Mouse (Mus musculus): ENCODE measurements around the gene Cdiptos.

Gene Cdiptos

DNA sequence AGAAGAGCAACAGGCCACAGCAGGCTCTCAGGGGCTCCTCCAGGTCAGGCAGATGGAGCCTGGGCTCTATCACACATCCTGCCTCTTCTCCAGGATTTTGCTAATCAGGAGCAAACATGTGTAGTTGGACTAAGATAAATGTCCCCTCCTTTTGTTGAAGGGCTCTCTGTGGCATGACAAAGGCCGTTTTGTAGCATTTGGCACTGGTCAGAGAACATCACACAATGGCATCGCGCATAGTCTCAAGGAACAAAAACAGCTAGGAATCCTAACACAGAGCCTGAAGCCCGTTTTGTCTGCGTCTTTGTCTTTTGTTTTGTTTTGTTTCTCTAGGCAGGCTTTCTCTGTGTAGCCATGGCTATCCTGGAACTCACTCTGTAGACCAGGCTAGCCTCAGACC, 51.9 kb downstream of the Cdiptos start:
- DNase-seq (ENCODE audit: low spot score) = no peak

GRCm38 (mm10) chr7:126922624-126923060, 53.3 kb downstream of the Cdiptos start, which contains the start of gene Tmem219:
Gene Tmem219, minus strand, starts transcription at chr7:126922917.
- peak; percentile 92 for DNase-seq (ENCODE audit: low spot score)
